Mouse (Mus musculus) limb, embryonic 13.5 days (tissue): ENCODE data around the gene Mipep. TPM values are rescaled to one million over a fixed set of nuclear protein-coding genes. Genes with fewer than 3 reads are reported as not detected.

Experiments
- ATAC-seq: fragments of 200-750 bp; cut with Nextera tagmentation; 2 replicates; pipeline ENCODE4 v1.8.0; 2017; ENCODE audit warnings: low read depth, moderate number of reproducible peaks, moderate TSS enrichment; ENCODE audit not compliant: low FRiP score
- H3K27ac ChIP-seq: fragments of 300-500 bp; sonication (generic); 2 replicates; pipeline ENCODE4 v1.5.1; 2015; ENCODE audit warnings: inconsistent platforms, mild to moderate bottlenecking, moderate library complexity
- H3K27me3 ChIP-seq: fragments of 300-500 bp; sonication (generic); 2 replicates; pipeline ENCODE4 v1.6.1; 2015; ENCODE audit warnings: mild to moderate bottlenecking, inconsistent platforms
- H3K36me3 ChIP-seq: fragments of 300-500 bp; sonication (generic); 2 replicates; pipeline ENCODE4 v1.6.1; 2015; ENCODE audit warnings: inconsistent platforms, mild to moderate bottlenecking, moderate library complexity
- H3K4me1 ChIP-seq: fragments of 300-500 bp; sonication (generic); 2 replicates; pipeline ENCODE4 v1.6.1; 2015; ENCODE audit warnings: inconsistent platforms
- H3K4me2 ChIP-seq: fragments of 300-500 bp; sonication (generic); replicated peaks from 2 replicates; pipeline ENCODE4 v1.6.1; 2015; ENCODE audit warnings: inconsistent platforms, mild to moderate bottlenecking, moderate library complexity
- H3K4me3 ChIP-seq: fragments of 300-500 bp; sonication (generic); 2 replicates; pipeline ENCODE4 v1.5.1; 2015; ENCODE audit warnings: moderate library complexity, mild to moderate bottlenecking, inconsistent platforms
- H3K9ac ChIP-seq: fragments of 300-500 bp; sonication (generic); 2 replicates; pipeline ENCODE4 v1.6.1; 2015; ENCODE audit warnings: mild to moderate bottlenecking, inconsistent platforms
- H3K9me3 ChIP-seq: fragments of 300-500 bp; sonication (generic); 2 replicates; pipeline ENCODE4 v1.6.1; 2016; ENCODE audit warnings: inconsistent platforms
- WGBS: fragments of 180-500 bp; shearing (Covaris S2); methylation state at CpG from one replicate; pipeline ENCODE4 v1.1.7; 2015; 5-methylcytosine and 5-hydroxymethylcytosine counted together
- polyA plus RNA-seq: library from polyadenylated mRNA; unstranded; fragments of >200 nt; fragmentation: Nextera tagmentation; extraction: Ambion mirVana; gene quantifications from 2 replicates; pipeline ENCODE4 v1.2.1, GENCODE M21; 2015

Gene Mipep
- polyA plus RNA-seq, 1 experiment from 2014 or later, result 18.4 TPM

- Histone ChIP-seq H3K9me3 (no peaks in the 10 kb centered on the region), H3K4me2 (no peak overlapping the region), H3K4me3 (no peak overlapping the region), H3K27me3 (no peaks in the 10 kb centered on the region), H3K36me3 (peaks cover 12% of the 10 kb centered on the region; the same call in 1 of the 2 replicates), H3K27ac (no peak overlapping the region), H3K4me1 (peaks cover 36% of the 10 kb centered on the region), H3K9ac (no peak overlapping the region)
- no peak for ATAC-seq
- 78% methylated on average over 9 of the region's 9 CpGs for WGBS
Observed at GRCm38 (mm10) chr14:60743681-60744080, 40.7 kb upstream of the Mipep start.

GRCm38 (mm10) chr14:60745201-60745600 lies 39.2 kb upstream of the Mipep start:
- peaks cover 26% of the 10 kb centered on the region for H3K4me1 ChIP-seq
- ATAC-seq, result no peak
- no peaks in the 10 kb centered on the region for H3K27me3 ChIP-seq
- H3K27ac ChIP-seq, result no peak overlapping the region
- H3K9me3 ChIP-seq, result no peaks in the 10 kb centered on the region
- H3K4me3 ChIP-seq, result no peak overlapping the region
- 77% methylated on average over 6 of the region's 6 CpGs for WGBS
- H3K36me3 ChIP-seq, result peaks cover 12% of the 10 kb centered on the region; the same call in 1 of the 2 replicates
- no peak overlapping the region for H3K4me2 ChIP-seq
- H3K9ac ChIP-seq, result no peak overlapping the region

GRCm38 (mm10) chr14:60746141-60746540 lies 38.2 kb upstream of the Mipep start:
- Histone ChIP-seq H3K27ac (no peak overlapping the region), H3K9me3 (no peaks in the 10 kb centered on the region), H3K27me3 (no peaks in the 10 kb centered on the region), H3K36me3 (peaks cover 15% of the 10 kb centered on the region; the same call in 1 of the 2 replicates), H3K4me3 (no peak overlapping the region), H3K4me2 (no peak overlapping the region), H3K4me1 (peaks cover 17% of the 10 kb centered on the region), H3K9ac (no peak overlapping the region)
- 93% methylated on average over 10 of the region's 10 CpGs for WGBS
- ATAC-seq, result no peak

- 91% methylated on average over 21 of the region's 21 CpGs for WGBS
Observed at GRCm38 (mm10) chr14:60747154-60747870, 37.1 kb upstream of the Mipep start.

GRCm38 (mm10) chr14:60749880-60750279 lies 34.5 kb upstream of the Mipep start:
- no peaks in the 10 kb centered on the region for H3K9me3 ChIP-seq
- 84% methylated on average over 12 of the region's 12 CpGs for WGBS
- no peak overlapping the region for H3K27ac ChIP-seq
- H3K36me3 ChIP-seq, result peaks cover 20% of the 10 kb centered on the region; the same call in 1 of the 2 replicates
- H3K9ac ChIP-seq, result no peak overlapping the region
- no peak overlapping the region for H3K4me3 ChIP-seq
- H3K4me2 ChIP-seq, result no peak overlapping the region
- no peaks in the 10 kb centered on the region for H3K27me3 ChIP-seq
- ATAC-seq, result no peak
- H3K4me1 ChIP-seq, result no peaks in the 10 kb centered on the region

More at GRCm38 (mm10) chr14:60747154-60747870, 37.1 kb upstream of the Mipep start:
- Histone ChIP-seq H3K9me3 (no peaks in the 10 kb centered on the region), H3K9ac (no peak overlapping the region), H3K27ac (no peak overlapping the region), H3K4me3 (no peak overlapping the region), H3K4me1 (peaks cover 5% of the 10 kb centered on the region), H3K27me3 (no peaks in the 10 kb centered on the region), H3K4me2 (no peak overlapping the region), H3K36me3 (peaks cover 20% of the 10 kb centered on the region; the same call in 1 of the 2 replicates)
- ATAC-seq, result no peak

GRCm38 (mm10) chr14:60751581-60751980 lies 32.8 kb upstream of the Mipep start:
- Histone ChIP-seq H3K9me3 (no peaks in the 10 kb centered on the region), H3K9ac (no peak overlapping the region), H3K27me3 (no peaks in the 10 kb centered on the region), H3K4me3 (no peak overlapping the region), H3K36me3 (peaks cover 22% of the 10 kb centered on the region; the same call in 1 of the 2 replicates), H3K4me2 (no peak overlapping the region), H3K27ac (no peak overlapping the region), H3K4me1 (no peaks in the 10 kb centered on the region)
- no peak for ATAC-seq
- WGBS, result 93% methylated on average over 16 of the region's 16 CpGs

GRCm38 (mm10) chr14:60752892-60753800 lies 31.2 kb upstream of the Mipep start:
- no peak overlapping the region for H3K27ac ChIP-seq
- H3K4me3 ChIP-seq, result no peak overlapping the region
- H3K27me3 ChIP-seq, result no peaks in the 10 kb centered on the region
- H3K36me3 ChIP-seq, result peaks cover 20% of the 10 kb centered on the region
- no peaks in the 10 kb centered on the region for H3K9me3 ChIP-seq
- no peak for ATAC-seq
- no peak overlapping the region for H3K9ac ChIP-seq
- H3K4me2 ChIP-seq, result no peak overlapping the region
- no peaks in the 10 kb centered on the region for H3K4me1 ChIP-seq
- 82% methylated on average over 14 of the region's 14 CpGs for WGBS

GRCm38 (mm10) chr14:60753801-60754126 lies 30.6 kb upstream of the Mipep start:
- Histone ChIP-seq H3K4me2 (no peak overlapping the region), H3K9me3 (no peaks in the 10 kb centered on the region), H3K36me3 (peaks cover 20% of the 10 kb centered on the region), H3K9ac (no peak overlapping the region), H3K4me1 (no peaks in the 10 kb centered on the region), H3K27ac (no peak overlapping the region), H3K27me3 (no peaks in the 10 kb centered on the region), H3K4me3 (no peak overlapping the region)
- no peak for ATAC-seq
- 93% methylated on average over 10 of the region's 10 CpGs for WGBS

- peaks cover 25% of the 10 kb centered on the region for H3K36me3 ChIP-seq
- H3K9ac ChIP-seq, result no peak overlapping the region
- ATAC-seq, result no peak
- 97% methylated on average over 5 of the region's 5 CpGs for WGBS
- H3K4me2 ChIP-seq, result no peak overlapping the region
- no peak overlapping the region for H3K4me3 ChIP-seq
- H3K4me1 ChIP-seq, result no peaks in the 10 kb centered on the region
- H3K27ac ChIP-seq, result no peak overlapping the region
- H3K27me3 ChIP-seq, result no peaks in the 10 kb centered on the region
- H3K9me3 ChIP-seq, result no peaks in the 10 kb centered on the region
Observed at GRCm38 (mm10) chr14:60754656-60755055, 29.7 kb upstream of the Mipep start.

- WGBS, result 88% methylated on average over 15 of the region's 15 CpGs
- H3K4me3 ChIP-seq, result no peak overlapping the region
- H3K9ac ChIP-seq, result no peak overlapping the region
- H3K36me3 ChIP-seq, result peaks cover 31% of the 10 kb centered on the region
- no peaks in the 10 kb centered on the region for H3K27me3 ChIP-seq
- no peak overlapping the region for H3K4me2 ChIP-seq
- H3K9me3 ChIP-seq, result no peaks in the 10 kb centered on the region
- ATAC-seq, result no peak
- no peak overlapping the region for H3K27ac ChIP-seq
- no peaks in the 10 kb centered on the region for H3K4me1 ChIP-seq
Observed at GRCm38 (mm10) chr14:60756271-60756670, 28.1 kb upstream of the Mipep start.

GRCm38 (mm10) chr14:60757265-60757664 lies 27.1 kb upstream of the Mipep start:
- Histone ChIP-seq H3K27ac (no peak overlapping the region), H3K36me3 (peaks cover 28% of the 10 kb centered on the region), H3K4me3 (no peak overlapping the region), H3K9me3 (no peaks in the 10 kb centered on the region), H3K4me1 (no peaks in the 10 kb centered on the region; the same call in 1 of the 2 replicates), H3K4me2 (no peak overlapping the region), H3K27me3 (no peaks in the 10 kb centered on the region), H3K9ac (no peak overlapping the region)
- 96% methylated on average over 8 of the region's 8 CpGs for WGBS
- no peak for ATAC-seq

GRCm38 (mm10) chr14:60757722-60758121 lies 26.7 kb upstream of the Mipep start:
- WGBS, result 88% methylated on average over 7 of the region's 7 CpGs
- no peak overlapping the region for H3K4me2 ChIP-seq
- H3K9ac ChIP-seq, result no peak overlapping the region
- ATAC-seq, result no peak
- H3K4me1 ChIP-seq, result no peaks in the 10 kb centered on the region; the same call in 1 of the 2 replicates
- no peaks in the 10 kb centered on the region for H3K27me3 ChIP-seq
- H3K9me3 ChIP-seq, result no peaks in the 10 kb centered on the region
- no peak overlapping the region for H3K27ac ChIP-seq
- H3K36me3 ChIP-seq, result peaks cover 28% of the 10 kb centered on the region
- no peak overlapping the region for H3K4me3 ChIP-seq
